Mouse (Mus musculus): ENCODE results near the gene Zfp467. TPM values are rescaled to one million over a fixed set of nuclear protein-coding genes. Genes with fewer than 3 reads are reported as not detected.
A peak's percentile ranks its signal among the peaks of the same experiment; 100 is the strongest.

Zfp467 gene
- polyA plus RNA-seq, 1 experiment from 2014 or later = 30.7 TPM

DNA sequence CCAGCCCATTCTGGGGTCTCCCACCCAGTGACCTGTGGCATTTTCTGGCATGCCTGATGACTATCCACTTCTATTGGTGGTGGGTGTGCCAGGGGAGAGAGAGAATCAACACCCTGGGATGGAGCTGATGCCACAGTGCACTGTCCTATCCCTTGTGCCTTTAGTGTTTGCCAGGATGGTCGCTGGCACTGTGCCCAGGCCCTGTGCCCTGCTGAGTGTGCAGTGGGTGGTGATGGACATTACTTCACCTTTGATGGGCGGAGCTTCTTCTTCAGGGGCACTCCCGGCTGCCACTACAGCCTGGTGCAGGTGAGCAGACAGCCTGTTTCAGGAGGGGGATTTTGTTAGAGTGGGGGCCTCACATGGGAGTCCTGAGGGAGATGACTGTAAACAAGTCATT, 7.1 kb upstream of the Zfp467 start:
- no peak overlapping the region for H3K9ac ChIP-seq
- no peaks in the 10 kb centered on the region for H3K4me1 ChIP-seq (replicated peaks)
- H3K27me3 ChIP-seq = no peaks in the 10 kb centered on the region
- no peak overlapping the region for H3K4me2 ChIP-seq
- no peaks in the 10 kb centered on the region for H3K36me3 ChIP-seq
- WGBS = 73% methylated on average over 3 of the region's 3 CpGs
- H3K4me3 ChIP-seq = no peak overlapping the region
- no peaks in the 10 kb centered on the region for H3K9me3 ChIP-seq
- H3K27ac ChIP-seq (replicated peaks) = no peak overlapping the region
- ATAC-seq (ENCODE audit: low FRiP score, low read depth) = no peak

DNA sequence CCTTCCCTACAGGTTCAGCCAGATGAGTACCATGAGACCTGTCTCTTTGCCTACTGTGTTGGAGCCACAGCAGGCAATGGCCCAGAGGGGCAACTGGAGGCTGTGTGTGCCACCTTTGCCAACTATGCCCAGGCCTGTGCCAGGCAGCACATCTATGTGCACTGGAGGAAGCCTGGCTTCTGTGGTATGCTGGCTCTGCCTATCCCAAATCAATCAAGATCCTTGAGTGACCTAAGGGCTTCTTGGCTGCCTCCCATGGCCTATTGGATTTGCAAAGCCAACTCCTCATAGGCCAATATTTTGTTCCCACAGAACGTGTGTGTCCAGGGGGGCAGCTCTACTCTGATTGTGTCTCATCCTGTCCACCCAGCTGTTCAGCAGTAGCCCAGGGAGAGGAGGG, 6.5 kb upstream of the Zfp467 start:
- no peak overlapping the region for H3K9ac ChIP-seq
- H3K36me3 ChIP-seq = no peaks in the 10 kb centered on the region
- 70% methylated on average over 1 of the region's 1 CpGs for WGBS
- no peak overlapping the region for H3K4me3 ChIP-seq
- ATAC-seq (ENCODE audit: low FRiP score, low read depth) = no peak
- H3K4me1 ChIP-seq (replicated peaks) = no peaks in the 10 kb centered on the region
- H3K9me3 ChIP-seq = no peaks in the 10 kb centered on the region
- H3K27me3 ChIP-seq = no peaks in the 10 kb centered on the region
- H3K4me2 ChIP-seq = no peak overlapping the region
- no peak overlapping the region for H3K27ac ChIP-seq (replicated peaks)

DNA sequence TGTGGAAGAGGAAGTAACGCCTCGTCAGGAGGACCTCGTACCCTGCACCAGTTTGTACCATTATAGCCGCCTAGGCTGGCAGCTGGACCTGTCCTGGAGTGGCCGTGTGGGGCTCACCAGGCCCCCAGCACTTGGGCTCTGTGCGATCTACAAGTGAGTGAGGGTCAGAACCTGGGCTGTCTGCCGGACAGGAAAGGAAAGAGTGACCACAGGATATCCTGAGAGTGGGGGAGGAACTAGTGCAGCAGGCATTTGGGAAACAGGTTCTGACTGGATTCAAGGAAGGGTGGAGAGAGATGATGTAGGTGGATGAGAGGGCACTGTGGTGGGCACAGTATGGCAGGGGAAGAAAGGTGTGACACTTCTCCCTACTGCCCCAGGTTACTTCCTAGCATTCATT, 2.9 kb upstream of the Zfp467 start:
- peaks cover 13% of the 10 kb centered on the region for H3K4me1 ChIP-seq (replicated peaks)
- no peaks in the 10 kb centered on the region for H3K9me3 ChIP-seq

DNA sequence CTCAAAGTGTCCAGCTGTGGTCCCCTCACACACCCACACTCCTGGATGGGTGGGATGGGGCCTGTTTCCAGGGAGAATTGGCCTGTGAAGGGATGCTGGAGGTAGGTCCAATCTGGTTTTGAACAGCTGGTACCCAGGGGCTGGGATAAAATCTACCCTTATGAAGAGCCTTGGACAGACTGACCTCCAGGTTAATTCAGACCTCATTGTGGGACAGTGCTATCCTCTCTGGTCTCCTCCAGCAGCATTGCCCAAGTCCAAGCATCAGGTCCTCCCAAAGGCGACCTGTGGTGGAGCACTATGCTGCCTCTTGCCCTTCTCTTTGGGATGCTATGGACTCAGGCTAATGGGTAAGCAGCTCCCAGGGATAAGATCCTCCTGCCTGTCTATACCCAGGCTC, 2.3 kb upstream of the Zfp467 start, which contains the start of gene Sspo:
Sspo (plus strand) TSS at position 301 of the 400 bp plus-strand sequence.
- H3K9ac ChIP-seq = no peak within 1 kb of the TSS
- H3K9me3 ChIP-seq = no peaks in the 10 kb centered on the region
- H3K27me3 ChIP-seq = no peaks in the 10 kb centered on the region
- no peak within 1 kb of the TSS for H3K4me3 ChIP-seq
- WGBS = 91% methylated on average over 1 of the region's 1 CpGs
- no peak within 1 kb of the TSS for H3K27ac ChIP-seq (replicated peaks)
- H3K4me2 ChIP-seq = no peak within 1 kb of the TSS
- no peaks in the 10 kb centered on the region for H3K36me3 ChIP-seq
- peaks cover 18% of the 10 kb centered on the region for H3K4me1 ChIP-seq (replicated peaks)
- ATAC-seq (ENCODE audit: low FRiP score, low read depth) = no peak

More for the DNA sequence above, 2.9 kb upstream of the Zfp467 start:
- 80% methylated on average over 7 of the region's 7 CpGs for WGBS
- Histone ChIP-seq H3K27me3 (no peaks in the 10 kb centered on the region), H3K4me2 (no peak overlapping the region), H3K36me3 (no peaks in the 10 kb centered on the region), H3K4me3 (no peak overlapping the region), H3K9ac (no peak overlapping the region), H3K27ac (replicated peaks) (no peak overlapping the region)
- no peak for ATAC-seq (ENCODE audit: low FRiP score, low read depth)

DNA sequence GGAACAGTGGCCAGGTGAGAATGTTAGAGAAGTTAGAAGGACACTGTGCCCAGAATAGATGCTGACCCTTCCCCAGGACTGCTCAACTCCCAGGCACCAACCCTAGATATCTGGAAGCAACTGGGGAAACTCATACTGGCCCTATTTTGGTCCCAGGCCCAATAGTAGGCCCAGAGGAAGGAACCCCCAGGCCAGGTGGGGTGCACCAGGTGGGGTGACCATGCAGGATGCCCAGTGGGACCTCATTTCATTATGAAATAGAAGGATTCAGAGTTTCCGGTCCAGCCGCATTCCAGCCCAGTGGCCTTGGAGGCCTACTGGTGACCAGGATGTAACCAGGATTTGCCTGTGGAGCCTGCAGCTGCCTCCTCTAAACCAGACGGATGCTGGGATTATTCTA, 1.3 kb upstream of the Zfp467 start:
- no peaks in the 10 kb centered on the region for H3K9me3 ChIP-seq
- peaks cover 5% of the 10 kb centered on the region for H3K36me3 ChIP-seq
- no peak overlapping the region for H3K4me3 ChIP-seq
- H3K27ac ChIP-seq (replicated peaks) = no peak overlapping the region
- no peak for ATAC-seq (ENCODE audit: low FRiP score, low read depth)
- peaks cover 18% of the 10 kb centered on the region for H3K4me1 ChIP-seq (replicated peaks)
- H3K4me2 ChIP-seq = no peak overlapping the region
- no peak overlapping the region for H3K9ac ChIP-seq
- no peaks in the 10 kb centered on the region for H3K27me3 ChIP-seq
- WGBS = 85% methylated on average over 3 of the region's 3 CpGs

DNA sequence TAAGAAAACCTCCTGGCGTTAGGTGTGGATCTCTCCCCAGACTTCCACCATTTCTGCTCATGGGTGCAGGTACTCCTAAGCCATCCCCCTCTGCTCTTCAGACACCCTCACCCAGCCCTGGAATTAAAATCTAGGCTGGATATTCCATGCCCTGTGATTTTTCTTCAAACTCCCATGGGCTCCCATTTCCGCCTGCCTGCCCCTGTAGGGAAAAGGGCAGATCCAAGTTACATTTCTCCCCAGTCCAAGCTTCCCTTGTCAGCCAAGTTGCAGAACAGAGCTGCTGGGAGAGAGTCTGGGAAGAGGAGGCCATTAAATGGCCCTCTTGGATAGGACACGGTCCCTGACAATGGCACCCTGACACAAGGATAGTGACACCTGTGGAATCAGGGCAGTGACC, 631 bp upstream of the Zfp467 start:
- Histone ChIP-seq H3K27me3 (peaks cover 4% of the 10 kb centered on the region; the same call in 1 of the 2 replicates), H3K4me2 (peak overlapping the region; percentile 93), H3K4me1 (replicated peaks) (peaks cover 18% of the 10 kb centered on the region), H3K4me3 (peak overlapping the region; percentile 70), H3K9ac (peak overlapping the region; percentile 69; the same call in 1 of the 2 replicates), H3K36me3 (peaks cover 11% of the 10 kb centered on the region), H3K27ac (replicated peaks) (peak overlapping the region; percentile 87), H3K9me3 (no peaks in the 10 kb centered on the region)
- 28% methylated on average over 3 of the region's 3 CpGs for WGBS
- no peak for ATAC-seq (ENCODE audit: low FRiP score, low read depth)

DNA sequence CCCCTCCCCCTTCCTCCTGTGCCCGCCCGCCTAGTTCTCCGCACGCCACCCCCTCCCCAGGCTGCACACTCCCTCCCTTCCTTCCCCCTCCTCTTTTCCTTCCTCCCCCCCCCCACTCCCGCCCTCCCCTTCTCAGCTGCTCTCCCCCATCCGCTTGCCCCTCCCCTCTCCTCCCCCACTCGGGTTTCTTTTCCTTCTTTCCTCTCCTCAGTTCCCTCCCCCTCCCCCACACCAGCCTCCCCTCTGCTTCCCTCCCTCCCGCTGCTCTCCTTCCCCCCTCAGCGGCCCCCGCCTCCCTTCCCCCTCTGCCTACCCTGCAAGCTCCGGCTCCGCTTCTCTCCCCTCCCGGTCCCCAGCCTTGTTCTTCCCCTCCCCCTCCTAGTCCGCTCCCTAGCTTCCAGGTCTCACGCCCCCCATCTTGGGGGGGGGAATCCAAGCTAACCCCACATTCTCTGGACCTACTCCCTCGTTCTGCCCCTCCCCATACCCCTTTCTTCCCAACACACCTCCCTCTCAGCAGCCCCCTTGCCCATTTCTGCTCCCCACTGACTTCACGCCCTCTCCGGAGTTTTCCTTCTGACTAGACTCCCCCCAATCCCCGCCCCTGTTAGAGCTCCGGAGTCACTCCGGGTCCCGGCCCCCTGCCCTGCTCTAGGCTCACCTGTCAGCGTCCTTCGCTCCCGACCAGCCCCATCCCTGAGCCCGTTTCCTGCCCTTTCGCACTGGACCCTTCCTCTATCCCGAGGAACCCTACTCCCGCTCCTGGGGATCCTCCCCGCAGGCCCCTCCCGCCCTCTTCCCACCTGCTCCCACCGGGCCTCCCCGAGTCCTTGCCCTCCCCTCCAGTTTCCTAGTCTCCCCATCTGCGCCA, 1.1 kb downstream of the Zfp467 start:
- peaks cover 15% of the 10 kb centered on the region for H3K36me3 ChIP-seq
- under 1% methylated on average over 32 of the region's 34 CpGs for WGBS
- no peaks in the 10 kb centered on the region for H3K9me3 ChIP-seq
- peak overlapping the region; percentile 87 for H3K27ac ChIP-seq (replicated peaks)
- peaks cover 14% of the 10 kb centered on the region; the same call in 1 of the 2 replicates for H3K27me3 ChIP-seq
- ATAC-seq (ENCODE audit: low FRiP score, low read depth) = peak; percentile 69
- H3K4me2 ChIP-seq = peak overlapping the region; percentile 93
- peak overlapping the region; percentile 69 for H3K9ac ChIP-seq
- peaks cover 19% of the 10 kb centered on the region for H3K4me1 ChIP-seq (replicated peaks)
- H3K4me3 ChIP-seq = peak overlapping the region; percentile 70

DNA sequence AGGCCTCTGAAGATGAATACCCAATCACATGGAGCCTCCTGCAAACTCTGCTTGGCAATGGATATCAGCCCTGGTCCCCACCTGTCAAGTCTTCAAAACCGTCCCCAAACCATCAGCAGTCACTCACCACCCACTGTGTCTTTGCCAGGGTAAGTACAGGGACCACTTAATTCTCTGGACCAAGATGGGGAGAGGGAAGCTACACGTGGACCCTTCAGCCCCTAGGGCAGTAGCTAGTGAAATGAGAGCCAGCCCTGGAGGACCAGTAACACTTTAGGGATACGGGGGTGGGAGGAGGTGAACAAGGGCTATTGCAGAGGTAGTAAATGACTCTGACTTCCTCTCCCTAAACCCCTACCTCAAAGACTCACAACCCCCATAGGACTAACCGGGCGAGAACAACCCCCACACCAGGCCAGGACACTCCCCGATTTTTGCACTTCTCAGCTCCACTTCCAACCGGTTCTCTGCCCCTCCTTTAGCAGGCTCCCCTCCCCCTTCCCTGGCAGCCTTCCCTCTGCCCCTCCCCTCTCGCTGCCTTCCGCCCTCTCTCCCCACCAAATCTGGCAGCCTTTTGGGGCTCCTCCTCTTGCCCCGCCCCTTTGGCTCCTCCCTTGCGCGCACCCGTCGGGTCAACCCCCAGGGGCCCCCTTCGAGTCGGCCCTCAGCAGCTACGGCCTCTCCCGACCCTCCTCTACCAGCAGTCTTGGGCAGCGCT, 1.9 kb downstream of the Zfp467 start:
- peak; percentile 79 for ATAC-seq (ENCODE audit: low FRiP score, low read depth)
- peak overlapping the region; percentile 93 for H3K4me2 ChIP-seq
- H3K4me1 ChIP-seq (replicated peaks) = peaks cover 27% of the 10 kb centered on the region
- H3K9ac ChIP-seq = peak overlapping the region; percentile 44
- peak overlapping the region; percentile 87 for H3K27ac ChIP-seq (replicated peaks)
- peaks cover 15% of the 10 kb centered on the region for H3K36me3 ChIP-seq
- H3K27me3 ChIP-seq = peaks cover 16% of the 10 kb centered on the region; the same call in 1 of the 2 replicates
- 2% methylated on average over 18 of the region's 19 CpGs for WGBS
- H3K9me3 ChIP-seq = no peaks in the 10 kb centered on the region
- H3K4me3 ChIP-seq = peak overlapping the region; percentile 70

DNA sequence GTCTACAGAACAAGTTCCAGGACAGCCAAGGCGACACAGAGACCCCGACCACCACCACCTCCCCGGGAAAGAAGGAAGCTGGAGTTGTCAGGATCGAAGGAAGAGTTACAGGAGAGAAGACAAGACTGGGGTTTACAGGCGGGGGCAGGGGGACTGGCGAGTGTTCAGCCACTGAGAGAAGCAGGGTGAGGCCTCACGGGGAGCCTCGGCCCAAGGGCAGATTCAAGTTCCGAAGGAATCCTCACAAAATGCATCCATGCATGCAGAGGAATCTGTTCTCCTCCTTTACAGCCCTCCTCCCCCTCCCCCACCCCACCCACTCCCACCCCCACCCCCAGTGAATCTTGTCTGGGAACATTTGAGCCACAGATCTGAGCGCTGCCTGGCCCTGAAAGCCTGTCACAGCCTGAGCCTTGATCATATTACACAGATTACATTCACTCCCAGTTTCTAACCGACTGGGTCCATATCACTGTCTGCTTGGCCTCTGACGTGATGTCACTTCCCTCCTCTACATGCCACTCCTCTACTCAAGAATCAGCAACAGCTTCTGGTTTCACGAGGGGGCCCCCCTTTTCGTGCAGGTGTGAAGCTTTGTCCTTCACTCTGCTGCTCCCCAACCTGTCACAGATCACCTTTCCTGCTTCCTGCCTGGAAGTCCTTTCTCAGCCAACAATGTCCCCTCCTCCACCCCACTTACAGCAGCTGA, 5.2 kb downstream of the Zfp467 start:
- no peak overlapping the region for H3K4me2 ChIP-seq
- ATAC-seq (ENCODE audit: low FRiP score, low read depth) = no peak
- H3K27ac ChIP-seq (replicated peaks) = no peak overlapping the region
- no peak overlapping the region for H3K4me3 ChIP-seq
- peaks cover 25% of the 10 kb centered on the region for H3K27me3 ChIP-seq
- H3K36me3 ChIP-seq = peaks cover 22% of the 10 kb centered on the region
- 46% methylated on average over 14 of the region's 14 CpGs for WGBS
- H3K9ac ChIP-seq = no peak overlapping the region
- H3K9me3 ChIP-seq = no peaks in the 10 kb centered on the region
- H3K4me1 ChIP-seq (replicated peaks) = peaks cover 31% of the 10 kb centered on the region

DNA sequence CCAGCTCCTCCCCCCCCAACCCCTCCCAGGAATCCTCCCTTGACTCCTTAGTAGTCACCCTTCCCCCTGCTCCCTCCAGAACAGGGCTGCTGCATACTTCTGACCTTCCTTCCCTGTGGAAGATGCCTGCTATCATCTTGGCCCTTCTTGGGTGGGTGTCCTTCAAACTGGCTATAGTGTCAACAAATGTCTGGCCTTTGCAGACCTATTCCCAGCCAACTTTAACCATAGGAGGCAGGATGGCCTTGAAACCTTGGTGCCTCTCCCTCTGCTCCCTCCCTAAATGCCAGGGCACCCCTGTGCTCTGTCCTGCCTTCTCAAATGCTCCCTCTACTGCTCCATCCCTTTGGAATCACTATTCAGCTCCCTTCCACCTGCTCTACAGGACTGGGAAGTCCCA, 6.0 kb downstream of the Zfp467 start:
- Histone ChIP-seq H3K4me2 (no peak overlapping the region), H3K36me3 (peaks cover 22% of the 10 kb centered on the region), H3K4me1 (replicated peaks) (peaks cover 31% of the 10 kb centered on the region), H3K4me3 (no peak overlapping the region), H3K27ac (replicated peaks) (no peak overlapping the region), H3K27me3 (peaks cover 25% of the 10 kb centered on the region), H3K9ac (no peak overlapping the region), H3K9me3 (no peaks in the 10 kb centered on the region)
- no peak for ATAC-seq (ENCODE audit: low FRiP score, low read depth)

DNA sequence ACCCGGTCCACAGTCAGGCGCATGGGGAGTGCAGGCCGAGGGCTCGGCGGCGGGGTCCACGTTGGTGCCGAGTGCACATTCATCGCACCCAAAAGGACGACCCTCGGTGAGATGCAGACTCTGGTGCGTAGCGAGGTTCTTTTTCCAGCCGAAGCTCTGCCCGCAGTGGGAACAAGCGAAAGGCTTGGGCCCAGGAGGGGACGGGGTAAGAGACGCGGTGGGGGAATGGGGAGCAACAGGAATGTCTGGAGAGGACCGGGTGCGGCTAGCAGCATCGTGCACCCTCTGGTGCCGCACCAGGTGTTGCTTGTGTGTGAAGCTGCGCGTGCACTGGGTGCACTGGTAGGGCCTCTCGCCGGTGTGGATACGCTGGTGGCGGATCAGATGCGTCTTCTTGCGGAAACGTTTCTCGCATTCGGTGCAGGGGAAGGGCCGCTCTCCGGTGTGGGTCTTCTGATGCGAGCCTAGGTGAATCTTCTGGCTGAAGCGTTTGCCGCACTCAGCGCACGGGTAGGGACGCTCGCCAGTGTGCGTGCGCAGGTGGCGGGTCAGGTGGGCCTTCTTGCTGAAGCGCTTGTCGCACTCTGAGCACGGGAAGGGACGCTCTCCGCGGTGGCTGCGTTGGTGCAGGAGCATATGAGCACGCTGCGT, 7.0 kb downstream of the Zfp467 start:
- ATAC-seq (ENCODE audit: low FRiP score, low read depth) = peak; percentile 14; the same call in 1 of the 2 replicates
- no peak overlapping the region for H3K9ac ChIP-seq

More for the DNA sequence above, 7.0 kb downstream of the Zfp467 start:
- H3K4me3 ChIP-seq = peak overlapping the region; percentile 6
- H3K27me3 ChIP-seq = peaks cover 25% of the 10 kb centered on the region
- H3K9me3 ChIP-seq = no peaks in the 10 kb centered on the region
- WGBS = 22% methylated on average over 55 of the region's 55 CpGs
- H3K36me3 ChIP-seq = peaks cover 22% of the 10 kb centered on the region
- H3K4me1 ChIP-seq (replicated peaks) = peaks cover 27% of the 10 kb centered on the region
- peak overlapping the region; percentile 39 for H3K4me2 ChIP-seq
- no peak overlapping the region for H3K27ac ChIP-seq (replicated peaks)

Data from hindbrain, embryonic 15.5 days (tissue).